Mouse (Mus musculus) layer of hippocampus, postnatal 36 days (tissue): ENCODE results near the gene Ninl. TPM values are rescaled to one million over a fixed set of nuclear protein-coding genes. Genes with fewer than 3 reads are reported as not detected.

ENCODE experiments used
- DNase-seq, 2 experiments: peaks; one replicate each; pipeline ENCODE4 v3.0.0; 2022
- total RNA-seq, 2 experiments: library from RNA; stranded (reverse); gene quantifications; 2 replicates each; pipeline ENCODE4 v1.2.3; 2021

Gene Ninl
- total RNA-seq, 2 experiments from 2014 or later: 3.8 to 5.5 TPM

- DNase-seq: no peak
Observed at GRCm38 (mm10) chr2:150902347-150902746, 136.8 kb downstream of the Ninl start.

GRCm38 (mm10) chr2:150900341-150900740, 138.8 kb downstream of the Ninl start:
- no peak for DNase-seq

- no peak for DNase-seq
Observed at GRCm38 (mm10) chr2:150895691-150896252, 143.4 kb downstream of the Ninl start.

GRCm38 (mm10) chr2:150894617-150895267, 144.4 kb downstream of the Ninl start:
- DNase-seq: no peak

GRCm38 (mm10) chr2:150887370-150887769, 151.8 kb downstream of the Ninl start:
- DNase-seq: no peak

- DNase-seq: no peak
Observed at GRCm38 (mm10) chr2:150886315-150886714, 152.9 kb downstream of the Ninl start.

GRCm38 (mm10) chr2:150885814-150886213, 153.4 kb downstream of the Ninl start:
- DNase-seq: no peak

GRCm38 (mm10) chr2:150884779-150885110, 154.4 kb downstream of the Ninl start:
- DNase-seq: no peak

Other genes starting within 250 kb of the Ninl start
- 100 to 1,000 TPM; 301 to 309 TPM for gene Abhd12, start 134.6 kb downstream of the Ninl start, total RNA-seq
- 1 to 10 TPM; 1.5 TPM for gene Gins1, start 134.0 kb downstream of the Ninl start, total RNA-seq
- 10 to 100 TPM; 23.1 to 26.2 TPM for gene Nanp, start within 50 bp of the Ninl start, total RNA-seq
- gene Gm14151, start 53.0 kb upstream of the Ninl start, total RNA-seq: not detected
- gene Gm14147, start 58.9 kb upstream of the Ninl start, total RNA-seq: not detected